Mouse (Mus musculus) small intestine, adult 2 months (tissue): ENCODE data around the gene Capns2.

ENCODE experiments used
- CTCF ChIP-seq: fragments of 200-500 bp; IDR thresholded peaks from 2 replicates; pipeline ENCODE4 v1.5.1; 2012; ENCODE audit warnings: low read depth, mild to moderate bottlenecking, control low read depth, inconsistent platforms, low read length, moderate library complexity, mixed read lengths; ENCODE audit not compliant: insufficient replicate concordance, insufficient read length; ENCODE audit errors: extremely low read depth
- POLR2A ChIP-seq: fragments of 200-500 bp; IDR thresholded peaks from 2 replicates; pipeline ENCODE4 v1.6.1; 2012; ENCODE audit warnings: low read depth, mild to moderate bottlenecking, control low read depth, inconsistent platforms, low read length, moderate library complexity

DNA sequence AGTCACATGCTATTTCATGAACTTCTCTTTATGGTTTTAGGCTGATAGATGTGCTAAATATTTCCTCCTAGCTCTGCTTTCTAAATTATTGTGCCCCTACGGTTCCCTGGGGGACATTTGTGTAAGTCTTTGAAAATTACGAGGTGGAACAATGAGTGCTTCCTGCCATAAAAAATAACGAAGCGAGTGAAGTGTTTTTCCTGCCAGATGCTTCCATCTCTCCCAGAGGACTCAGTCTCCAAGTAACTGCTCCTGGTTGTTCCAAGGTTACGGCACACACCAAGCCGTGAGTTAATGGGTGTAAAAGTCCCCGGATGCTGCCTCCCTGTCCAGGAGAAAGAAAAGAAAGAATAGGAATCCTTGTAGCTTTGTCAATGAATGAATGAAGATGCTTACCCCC, 30.9 kb upstream of the Capns2 start:
- TF ChIP-seq POLR2A (no peak), CTCF (no peak)
